Mouse (Mus musculus) cortical plate, adult 2 months (tissue): ENCODE data around the gene Adcy7. TPM values are rescaled to one million over a fixed set of nuclear protein-coding genes. Genes with fewer than 3 reads are reported as not detected.

Experiments
- H3K27ac ChIP-seq: fragments of 200-500 bp; 2 replicates; pipeline ENCODE4 v1.5.1; 2012; ENCODE audit warnings: low read length, control low read depth, inconsistent platforms; ENCODE audit not compliant: insufficient read depth
- H3K4me1 ChIP-seq: fragments of 200-500 bp; 2 replicates; pipeline ENCODE4 v1.6.1; 2011; ENCODE audit warnings: low read length; ENCODE audit not compliant: control insufficient read depth, insufficient read depth
- H3K4me3 ChIP-seq: fragments of 200-500 bp; 2 replicates; pipeline ENCODE4 v1.5.1; 2011; ENCODE audit warnings: mild to moderate bottlenecking, low read length, control low read depth; ENCODE audit not compliant: insufficient read depth
- CTCF ChIP-seq: fragments of 200-500 bp; IDR thresholded peaks from 2 replicates; pipeline ENCODE4 v1.5.1; 2011; ENCODE audit warnings: mild to moderate bottlenecking, control low read depth, low read length; ENCODE audit not compliant: insufficient read depth; ENCODE audit errors: extremely low read depth
- POLR2A ChIP-seq: fragments of 200-500 bp; IDR thresholded peaks from 2 replicates; pipeline ENCODE4 v1.6.1; 2011; ENCODE audit warnings: mild to moderate bottlenecking, low read length, control low read depth; ENCODE audit not compliant: insufficient read depth; ENCODE audit errors: extremely low read depth
- polyA plus RNA-seq: library from polyadenylated mRNA; depleted of rRNA; stranded (reverse); fragments of >200 nt; gene quantifications from 2 replicates; pipeline ENCODE4 v1.2.3, GENCODE M21; 2012

Adcy7 gene
- polyA plus RNA-seq, 1 experiment = 3.1 TPM

DNA sequence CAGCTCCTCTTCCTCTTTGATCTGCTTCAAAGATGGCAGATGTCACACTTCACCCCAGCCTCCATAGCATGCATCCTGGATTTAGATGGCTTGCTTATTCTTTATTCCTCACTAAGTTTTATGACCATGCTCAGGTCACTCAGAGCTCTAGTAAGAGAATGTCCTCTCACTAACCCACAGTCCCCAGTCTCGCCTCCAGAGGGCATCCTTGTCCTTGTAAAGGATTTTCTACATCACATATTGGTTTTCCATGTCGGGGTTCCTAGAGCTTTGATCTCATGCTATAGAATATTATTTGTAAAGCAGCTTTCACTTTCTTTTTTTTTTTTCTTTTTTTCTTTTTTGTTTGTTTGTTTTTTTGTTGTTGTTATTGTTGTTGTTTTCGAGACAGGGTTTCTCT, 19.4 kb upstream of the Adcy7 start:
- Histone ChIP-seq H3K27ac (no peak overlapping the region), H3K4me3 (no peak overlapping the region), H3K4me1 (no peaks in the 10 kb centered on the region)
- TF ChIP-seq CTCF (0 out of 2 replicates have a peak, but pooled peaks have one; percentile 9), POLR2A (no peak)

DNA sequence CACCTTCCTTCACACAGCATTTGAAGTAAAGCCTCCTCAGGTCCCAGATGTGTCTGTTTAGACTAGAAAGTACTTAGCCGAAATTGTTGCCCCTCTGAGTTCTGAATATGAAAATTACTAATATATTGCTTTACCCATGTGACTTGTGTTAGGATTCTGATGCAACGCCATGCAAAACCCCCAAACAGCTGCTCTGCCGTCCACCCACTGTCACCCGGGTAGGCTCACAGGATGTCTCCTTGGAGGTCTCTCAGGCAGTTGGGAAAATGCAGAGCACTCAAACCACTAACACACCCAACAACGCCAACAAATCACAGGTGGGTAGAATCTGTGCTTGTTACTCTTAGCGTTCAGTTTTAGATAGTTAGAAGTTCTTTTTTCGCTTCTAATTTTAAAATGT, 17.2 kb upstream of the Adcy7 start:
- TF ChIP-seq POLR2A (no peak), CTCF (no peak)

DNA sequence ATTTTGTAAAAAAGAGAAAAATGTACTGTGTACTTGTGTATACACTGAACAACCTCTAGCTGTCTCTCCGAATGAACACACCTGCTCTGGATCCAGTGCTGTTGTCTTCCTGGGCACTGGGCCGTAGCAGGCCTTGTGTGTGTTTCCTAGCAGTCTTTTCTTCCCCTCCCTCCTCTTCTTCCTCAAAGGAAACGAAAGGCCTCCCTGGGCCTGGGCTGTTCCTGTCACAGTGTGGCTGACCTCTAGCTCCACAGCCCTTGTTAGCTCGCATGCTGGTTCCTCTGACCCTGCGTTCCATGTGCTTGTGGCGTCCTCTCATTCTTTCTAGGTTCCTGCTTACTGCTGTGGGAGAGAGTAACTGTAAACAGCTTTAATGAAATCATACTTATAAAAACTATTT, 14.2 kb upstream of the Adcy7 start:
- no peak overlapping the region for H3K4me3 ChIP-seq
- no peak overlapping the region for H3K27ac ChIP-seq
- H3K4me1 ChIP-seq = no peaks in the 10 kb centered on the region
- TF ChIP-seq CTCF (no peak), POLR2A (no peak)

More for the DNA sequence above, 17.2 kb upstream of the Adcy7 start:
- no peak overlapping the region for H3K27ac ChIP-seq
- H3K4me3 ChIP-seq = no peak overlapping the region
- H3K4me1 ChIP-seq = no peaks in the 10 kb centered on the region

DNA sequence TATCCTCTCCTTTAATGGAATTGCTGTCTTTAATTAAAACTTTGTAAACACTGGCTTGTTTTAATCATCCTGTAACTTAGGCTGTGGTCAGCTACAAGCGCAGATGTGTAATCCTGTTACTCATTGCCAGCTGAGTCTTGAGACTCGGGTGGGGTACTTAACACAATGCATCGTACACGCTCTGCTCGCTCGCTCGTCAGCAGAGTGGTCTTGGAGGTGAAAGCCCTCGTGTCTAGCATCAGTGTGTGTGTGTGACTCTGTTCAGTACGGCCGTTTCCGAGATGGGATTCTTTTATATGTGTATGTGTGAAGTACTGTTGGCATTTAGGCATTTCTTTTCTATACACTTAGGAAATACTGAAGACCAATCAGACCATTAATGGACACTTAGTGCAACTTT, 13.7 kb upstream of the Adcy7 start:
- no peak overlapping the region for H3K4me3 ChIP-seq
- no peak overlapping the region for H3K27ac ChIP-seq
- H3K4me1 ChIP-seq = no peaks in the 10 kb centered on the region
- TF ChIP-seq CTCF (no peak), POLR2A (no peak)

DNA sequence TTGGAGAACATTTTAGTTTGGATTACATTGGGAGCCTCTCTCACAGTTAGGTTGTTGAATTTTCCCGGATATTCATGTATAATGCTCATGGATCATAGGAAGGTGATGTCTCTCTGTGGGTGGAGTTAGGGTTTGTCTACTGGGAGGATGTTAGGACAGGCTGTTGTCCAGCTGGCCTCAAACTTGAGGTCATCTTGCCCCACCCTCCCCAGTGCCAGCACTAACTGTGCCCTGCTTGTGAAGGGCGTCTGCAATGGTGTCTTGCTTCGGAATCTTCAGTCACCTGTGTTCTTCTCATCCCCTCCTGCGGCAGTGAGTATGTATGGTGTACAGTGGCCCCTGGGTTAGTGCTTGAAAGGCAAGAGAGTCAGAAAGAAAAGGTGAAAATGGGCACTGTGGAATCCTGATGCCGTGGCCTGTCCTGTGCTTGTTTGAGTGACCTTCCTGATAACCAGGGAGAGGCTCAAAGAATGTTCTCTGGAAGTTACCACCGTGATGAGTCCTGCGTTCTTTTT, 11.7 kb upstream of the Adcy7 start:
- Histone ChIP-seq H3K4me3 (no peak overlapping the region), H3K27ac (no peak overlapping the region), H3K4me1 (no peaks in the 10 kb centered on the region)
- TF ChIP-seq CTCF (no peak), POLR2A (no peak)

DNA sequence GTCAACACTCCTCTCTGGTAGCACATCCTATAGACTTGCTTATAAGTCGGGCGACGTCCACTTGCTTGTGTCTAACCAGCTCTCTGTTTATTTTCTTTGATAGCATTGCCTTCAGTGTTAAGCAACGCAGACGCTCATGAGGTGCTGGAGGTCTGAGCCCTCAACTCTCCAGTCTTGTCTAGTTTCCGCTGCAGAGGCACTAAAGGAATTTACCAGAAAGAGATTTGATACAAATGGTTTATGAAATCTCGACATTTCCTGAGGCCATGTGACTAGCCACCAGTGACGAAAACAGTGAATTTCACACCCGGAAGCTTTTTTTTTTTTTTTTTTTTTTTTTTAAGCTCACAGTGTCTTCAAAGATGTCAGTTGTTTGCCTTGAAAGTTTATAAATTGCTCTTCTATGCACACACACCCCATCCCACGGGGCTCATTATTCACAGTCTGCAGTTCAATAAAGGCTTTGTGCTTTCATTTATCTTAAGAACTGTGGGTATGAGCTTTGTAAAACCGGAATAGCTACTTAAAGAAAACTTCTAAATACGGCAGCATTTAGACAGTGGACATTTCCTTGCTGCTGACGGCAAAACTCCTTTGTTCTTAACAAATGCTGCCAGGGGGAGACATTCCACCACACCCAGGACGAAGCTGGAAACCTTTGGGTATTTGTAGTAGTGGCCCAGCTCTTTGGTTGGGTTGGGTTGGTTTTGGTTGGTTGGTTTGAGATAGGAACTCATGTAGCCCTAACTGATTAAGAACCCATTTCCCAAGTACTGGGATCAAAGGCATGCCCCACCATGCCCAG, 9.2 kb upstream of the Adcy7 start:
- H3K4me1 ChIP-seq = no peaks in the 10 kb centered on the region
- TF ChIP-seq POLR2A = no peak
- TF ChIP-seq CTCF = no peak
- H3K4me3 ChIP-seq = no peak overlapping the region
- no peak overlapping the region for H3K27ac ChIP-seq

DNA sequence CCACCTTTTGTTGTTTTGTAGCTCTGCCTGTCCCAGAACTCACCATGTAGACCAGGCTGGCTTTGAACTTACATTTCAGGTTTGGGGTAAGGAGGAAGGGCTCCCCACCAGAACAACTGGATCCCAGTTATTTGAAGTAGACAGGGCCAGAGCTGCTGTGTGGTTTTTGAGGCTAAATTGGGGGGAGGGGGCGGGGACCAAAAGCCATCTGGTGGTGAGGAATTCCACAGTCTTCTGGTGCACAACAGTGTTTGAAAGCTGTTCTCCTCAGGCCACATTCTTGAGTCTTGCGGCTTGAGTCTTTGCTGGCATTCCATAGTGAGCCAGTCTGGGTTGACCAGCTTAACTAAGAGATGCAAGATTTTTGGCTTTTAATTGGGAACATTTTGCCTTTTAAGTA, 6.7 kb upstream of the Adcy7 start:
- Histone ChIP-seq H3K4me3 (no peak overlapping the region), H3K27ac (no peak overlapping the region), H3K4me1 (no peaks in the 10 kb centered on the region)
- no peak for TF ChIP-seq CTCF

DNA sequence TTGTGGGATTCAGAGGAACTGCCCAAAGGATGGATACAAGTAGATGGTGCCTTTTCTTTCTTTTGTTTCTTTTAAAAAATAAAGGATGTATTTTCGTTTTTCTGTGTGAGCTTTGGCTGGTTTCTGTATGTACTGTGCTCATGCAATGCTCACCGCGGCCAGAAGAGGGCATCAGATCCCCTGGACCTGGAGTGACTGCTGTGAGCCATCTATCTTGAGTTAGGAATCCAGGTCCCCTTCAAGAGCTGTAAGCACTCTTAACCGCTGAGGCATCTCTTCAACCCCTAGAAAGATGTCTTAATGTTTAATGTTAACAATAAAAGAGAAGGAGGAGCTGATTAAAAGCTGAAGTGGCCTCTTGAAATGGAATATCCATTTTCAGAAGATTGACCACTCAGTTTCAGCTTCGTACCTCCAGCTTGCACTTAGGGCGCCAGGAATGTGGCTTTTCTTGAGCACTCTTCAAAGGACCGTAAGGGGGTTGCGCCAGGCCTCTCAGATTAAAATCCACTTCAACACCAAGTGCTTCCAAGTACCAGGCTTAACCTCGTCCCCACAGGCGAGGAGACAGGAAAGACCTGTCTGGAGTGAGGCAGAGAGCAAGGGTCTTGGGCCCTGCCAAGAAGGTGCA, 5.9 kb upstream of the Adcy7 start:
- Histone ChIP-seq H3K4me3 (no peak overlapping the region), H3K4me1 (no peaks in the 10 kb centered on the region), H3K27ac (no peak overlapping the region)
- TF ChIP-seq POLR2A (no peak), CTCF (peak; percentile 88)

DNA sequence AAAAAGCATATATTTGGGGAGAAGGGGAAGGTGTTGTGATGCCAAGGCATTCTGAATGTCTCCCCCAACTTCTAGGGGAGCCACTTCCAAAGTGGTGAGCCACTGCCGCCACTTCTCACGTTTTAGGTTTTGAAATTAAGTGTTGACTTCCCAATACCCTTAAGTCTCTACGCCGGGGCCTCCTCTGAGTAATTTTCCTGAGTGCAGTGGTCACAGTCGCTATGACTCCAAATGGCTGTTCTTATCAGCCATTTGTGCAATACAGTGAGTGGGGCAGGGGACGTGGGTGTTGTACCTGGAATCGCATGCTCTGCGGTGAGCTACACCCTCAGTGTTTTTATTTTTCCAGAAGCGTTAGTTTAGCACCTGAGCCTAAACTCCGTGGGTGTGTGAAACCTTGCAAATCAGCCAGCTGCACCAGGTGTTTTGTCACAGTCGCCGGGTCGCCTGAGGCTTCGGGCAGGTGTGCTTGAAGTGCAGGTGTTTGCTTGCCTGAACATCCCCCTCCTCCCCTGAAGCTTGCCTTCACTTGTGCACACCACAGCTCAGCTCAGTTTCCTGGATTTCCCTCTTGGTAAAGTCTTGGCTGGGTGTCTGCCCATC, 5.3 kb upstream of the Adcy7 start:
- Histone ChIP-seq H3K4me3 (no peak overlapping the region), H3K4me1 (no peaks in the 10 kb centered on the region)

More for the DNA sequence above, 5.3 kb upstream of the Adcy7 start:
- H3K27ac ChIP-seq = no peak overlapping the region
- TF ChIP-seq POLR2A = no peak
- no peak for TF ChIP-seq CTCF
